Mouse (Mus musculus): Measurements from ENCODE around the gene Wdr86. TPM values are rescaled to one million over a fixed set of nuclear protein-coding genes. Genes with fewer than 3 reads are reported as not detected.
A peak's percentile ranks its signal among the peaks of the same experiment; 100 is the strongest.
"Not testable (repeated sequence)": the region's sequence is repeated elsewhere in the genome, so short reads cannot be mapped to it uniquely, and the experiment has no call there.

Gene Wdr86
- polyA plus RNA-seq (2017; shearing (Covaris generic)): under 1 TPM in 2 of 3 experiments, not detected in 1; 0.23 to 0.80 TPM

DNA sequence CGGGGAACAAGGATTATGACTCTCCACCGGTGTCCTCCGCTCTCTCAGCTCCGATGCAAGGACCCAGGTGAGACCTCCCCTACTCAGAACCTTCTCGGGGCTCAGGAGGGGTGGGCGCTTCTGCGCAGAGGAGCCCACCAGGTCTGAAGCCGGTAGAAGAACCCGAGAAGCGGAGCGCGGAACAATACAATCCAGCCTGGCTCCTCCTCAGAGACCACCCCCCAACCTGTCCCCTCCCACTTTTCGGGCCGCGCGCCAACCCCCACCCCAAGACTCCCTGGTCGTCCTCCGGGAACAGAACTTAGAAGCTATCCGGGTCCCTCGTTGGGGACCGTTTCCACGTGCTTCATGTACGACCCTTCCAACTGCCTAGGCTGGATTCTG lies at the start of gene Wdr86:
TSS of gene Wdr86 (minus strand) at position 240 of the 384 bp plus-strand sequence.
- no peak for ATAC-seq

DNA sequence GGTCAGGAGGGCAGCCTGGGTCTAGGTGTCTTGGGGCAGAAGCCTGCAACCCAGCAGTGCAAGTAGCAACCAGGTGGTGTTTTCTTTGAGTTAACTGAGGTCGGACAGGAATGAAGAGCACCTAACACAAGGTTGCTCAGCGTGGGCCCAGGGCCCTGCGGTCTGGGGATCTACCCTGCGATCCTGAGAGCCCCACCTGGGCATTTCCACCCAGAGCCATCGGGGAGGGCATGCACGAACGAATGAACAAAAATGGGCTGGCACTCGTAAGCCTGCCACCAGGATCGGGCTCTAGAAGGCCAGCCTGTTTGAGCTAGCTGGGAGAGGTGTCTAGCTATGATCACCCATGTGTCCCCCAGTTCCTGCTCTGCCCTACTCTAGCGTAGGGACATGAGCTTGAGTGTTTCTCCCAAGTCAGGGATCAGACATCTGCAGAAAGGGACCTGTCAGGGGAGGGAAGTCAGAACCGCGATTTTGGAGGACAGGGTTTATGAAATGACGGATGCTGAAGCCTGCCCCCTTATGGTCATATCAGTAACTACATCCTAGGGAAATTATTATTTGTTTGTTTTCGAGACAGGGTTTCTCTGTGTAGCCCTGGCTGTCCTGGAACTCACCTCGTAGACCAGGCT lies 49.5 kb upstream of the Wdr86 start:
- ATAC-seq: peak; percentile 61

DNA sequence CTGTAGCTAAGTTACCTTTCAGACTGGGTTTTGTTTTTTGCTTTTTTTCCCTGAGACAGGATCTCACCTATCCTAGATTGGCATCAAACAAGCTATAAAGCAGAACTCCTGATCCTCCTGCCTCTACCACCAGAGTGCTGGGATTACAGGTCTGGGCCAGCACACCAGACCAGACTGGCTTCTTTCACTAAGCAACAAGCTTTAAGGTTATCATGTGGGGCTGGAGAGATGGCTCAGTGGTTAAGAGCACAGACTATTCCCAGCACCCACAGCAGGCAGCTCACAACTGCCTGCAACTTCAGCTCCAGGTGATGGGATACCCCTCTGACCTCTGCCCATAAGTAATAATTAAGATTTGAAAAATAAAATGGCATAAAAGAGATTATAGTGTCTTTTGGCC lies 48.8 kb upstream of the Wdr86 start:
- no peak for ATAC-seq

DNA sequence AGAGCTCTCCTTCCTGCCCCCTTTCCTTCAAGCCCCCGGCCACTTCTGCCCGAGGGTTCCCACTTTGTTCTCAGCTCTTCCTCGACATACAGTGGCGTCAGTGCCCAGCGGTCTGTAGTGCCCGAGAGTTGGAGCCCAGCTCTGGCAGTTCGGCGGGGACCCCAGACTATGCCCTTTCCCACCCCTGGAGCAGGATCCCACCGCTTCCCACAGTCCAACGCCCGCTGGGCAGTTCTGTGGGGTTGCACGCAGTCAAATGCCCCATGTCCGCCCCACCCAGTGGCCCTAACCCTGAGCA lies 48.3 kb upstream of the Wdr86 start:
- ATAC-seq: no peak

DNA sequence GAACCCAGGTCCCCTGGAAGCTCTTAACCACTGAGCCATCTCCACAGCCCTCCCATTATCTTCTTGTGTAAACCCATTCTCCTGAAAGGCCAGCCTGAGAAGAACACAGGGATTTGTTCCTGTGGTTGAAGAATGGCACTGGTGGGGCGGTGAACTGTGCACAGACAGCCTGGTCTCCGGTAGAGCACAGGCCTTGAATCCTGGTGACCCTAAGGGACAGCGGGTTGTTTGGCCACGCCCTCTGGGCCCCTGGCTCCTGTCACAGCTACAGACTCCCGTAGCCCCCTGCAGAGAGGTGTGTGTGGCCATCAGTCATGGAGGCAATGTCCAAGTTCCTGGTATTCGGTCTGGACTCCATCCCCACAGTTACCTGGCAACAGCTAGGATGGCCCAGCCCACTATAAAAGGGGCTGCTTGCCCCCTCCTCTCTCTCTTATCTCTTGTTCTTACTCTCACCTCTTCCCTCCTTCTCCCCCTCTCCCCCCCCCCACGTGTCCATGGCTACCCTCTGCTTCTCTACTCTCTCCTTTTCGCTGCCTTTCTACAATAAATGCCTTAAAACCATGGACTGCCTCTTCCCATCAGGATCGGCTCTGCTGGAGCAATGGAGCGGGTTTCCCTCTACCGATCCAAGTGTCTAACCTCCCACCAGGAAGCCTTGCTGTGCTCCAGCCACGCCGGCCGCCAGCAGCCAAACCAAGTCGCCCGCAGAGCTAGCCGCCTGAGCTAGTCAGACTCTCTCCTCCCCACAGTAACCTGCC lies 47.7 kb upstream of the Wdr86 start:
- no peak for ATAC-seq

DNA sequence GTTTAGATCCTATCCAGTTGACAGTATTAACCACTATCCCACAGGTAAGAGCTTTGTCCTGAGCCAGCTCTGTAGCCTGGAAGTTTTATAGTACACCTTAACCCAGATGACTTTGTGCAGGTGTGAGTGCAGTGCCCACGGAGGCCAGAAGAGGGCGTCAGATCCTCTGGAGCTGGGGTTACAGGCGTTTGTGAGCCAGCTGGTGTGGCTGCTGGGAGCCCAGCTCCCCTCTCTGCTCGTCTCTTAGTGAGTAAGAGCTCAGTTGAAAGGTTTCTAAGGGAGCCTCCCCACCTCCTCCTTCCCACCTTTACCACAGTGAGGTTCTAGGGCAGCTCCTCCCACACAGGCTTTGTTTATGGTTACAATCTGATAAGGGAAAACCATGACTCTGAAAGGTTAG lies 46.2 kb upstream of the Wdr86 start:
- peak; percentile 89 for ATAC-seq

DNA sequence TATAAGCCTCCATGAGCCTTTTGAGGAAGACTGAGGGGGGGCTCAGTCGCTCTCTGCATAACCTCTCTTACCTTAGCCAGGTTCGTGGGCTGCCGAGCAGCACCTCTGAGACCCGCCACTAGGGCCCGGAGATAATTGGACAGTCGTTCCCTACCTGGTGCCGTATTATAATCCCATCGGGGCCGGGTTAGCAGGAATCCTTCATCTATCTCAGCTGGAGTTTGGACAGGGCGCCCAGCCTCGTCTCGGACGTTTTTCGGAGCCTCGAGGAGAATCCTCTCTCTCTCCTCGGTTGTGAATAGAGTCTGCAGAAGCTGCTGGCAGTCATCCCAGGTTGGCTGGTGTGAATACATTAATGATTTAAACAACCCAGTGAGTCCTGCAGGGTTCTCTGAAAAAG lies 44.0 kb upstream of the Wdr86 start:
- ATAC-seq: not testable (repeated sequence)

DNA sequence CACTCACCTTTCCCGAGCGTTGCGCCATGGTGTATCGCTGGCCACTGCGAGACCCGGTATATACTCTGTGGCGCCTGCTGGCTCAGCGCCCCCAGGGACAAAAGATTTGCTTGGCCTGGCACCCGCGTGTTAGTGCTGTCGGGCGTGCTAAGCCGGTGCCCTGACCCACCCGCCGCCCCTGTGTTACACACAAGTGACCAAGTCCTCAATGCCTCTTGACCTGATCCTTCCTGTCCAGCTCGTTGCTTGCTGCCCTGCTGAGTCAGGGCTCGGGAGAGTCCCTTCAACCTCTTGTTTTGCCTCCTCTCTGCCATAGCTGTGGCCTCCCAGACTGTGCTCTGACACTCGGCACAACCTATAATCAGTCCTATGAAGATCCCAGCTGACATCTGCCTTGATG lies 27.3 kb upstream of the Wdr86 start, which contains the start of gene Crygn:
TSS of gene Crygn (minus strand) at position 193 of the 400 bp plus-strand sequence.
- no peak for ATAC-seq

DNA sequence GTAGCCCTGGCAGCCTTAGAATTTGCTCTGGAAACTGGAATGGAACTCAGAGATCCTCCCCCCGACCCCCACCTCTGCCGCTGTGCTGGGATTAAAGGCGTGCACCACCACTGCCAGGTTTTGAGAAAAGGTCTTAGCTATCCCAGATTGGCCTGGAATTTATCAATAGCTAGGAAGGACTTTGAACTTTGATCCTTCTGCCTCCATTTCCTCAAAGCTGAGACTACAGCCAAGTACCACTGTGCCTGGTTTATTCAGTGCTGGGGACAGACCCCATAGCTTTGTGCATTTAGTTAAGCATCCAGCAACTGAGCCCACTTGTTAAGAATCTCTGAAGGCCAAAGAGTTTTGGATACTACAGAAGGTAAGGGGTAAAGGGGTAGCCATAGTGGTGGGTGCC lies 26.4 kb upstream of the Wdr86 start:
- ATAC-seq: no peak

DNA sequence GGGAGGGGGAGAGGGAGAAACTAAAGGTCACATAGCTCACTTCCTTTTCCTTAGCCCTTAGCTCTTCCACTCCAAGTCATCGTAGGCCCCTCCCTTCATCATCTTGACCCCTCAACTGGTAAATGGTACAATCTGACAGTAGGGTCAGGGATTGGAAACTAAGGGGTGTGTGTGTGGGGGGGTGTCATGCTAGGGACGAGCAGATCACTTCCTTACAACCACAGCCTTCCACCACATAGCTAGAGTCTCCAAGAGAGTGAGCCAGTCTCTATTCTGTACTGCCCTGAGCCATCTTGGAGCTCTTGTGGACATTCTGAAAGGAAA lies 21.6 kb upstream of the Wdr86 start:
- no peak for ATAC-seq

DNA sequence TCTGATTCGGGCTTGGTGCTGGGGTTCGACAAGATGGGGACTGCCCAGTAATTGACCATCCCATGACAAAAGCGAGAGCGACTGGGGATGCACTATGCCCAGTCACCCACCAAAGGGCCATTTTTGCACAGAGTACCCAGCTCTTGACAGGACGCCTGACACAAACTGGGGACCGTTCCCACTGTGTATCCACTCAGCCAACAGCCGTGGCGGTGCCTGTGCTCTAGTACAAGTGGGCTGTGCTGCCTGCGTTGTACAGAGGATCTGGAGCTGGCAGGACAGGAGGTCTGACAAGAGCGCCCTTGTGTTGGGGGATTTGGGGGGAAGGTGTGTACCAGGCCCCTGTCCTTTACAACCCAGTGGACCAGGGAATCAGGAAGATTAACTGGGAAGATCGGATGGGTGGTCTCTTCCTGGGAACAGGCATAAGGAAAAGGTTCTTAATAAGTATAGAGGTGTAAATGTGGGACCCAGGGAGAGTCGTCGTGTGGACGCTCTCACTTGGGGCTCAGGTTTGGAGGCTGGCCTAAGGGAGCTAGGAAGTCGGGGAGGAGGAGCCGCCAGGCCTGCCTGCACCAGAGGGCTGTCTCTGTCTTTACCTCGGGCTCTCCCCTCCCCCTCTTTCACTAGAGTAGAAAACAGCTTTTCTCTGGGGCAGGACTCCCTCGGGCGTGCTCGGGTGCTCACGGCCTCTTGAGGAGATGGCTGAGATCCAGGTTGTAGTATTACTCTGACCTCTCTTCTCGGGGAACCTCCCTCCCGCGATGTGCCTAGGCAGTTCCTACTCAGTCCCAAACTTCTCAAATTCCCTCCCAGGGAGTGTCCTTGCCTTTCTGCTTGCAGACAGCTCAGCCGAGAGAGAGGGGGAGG lies 21.0 kb upstream of the Wdr86 start:
- ATAC-seq: peak; percentile 77

DNA sequence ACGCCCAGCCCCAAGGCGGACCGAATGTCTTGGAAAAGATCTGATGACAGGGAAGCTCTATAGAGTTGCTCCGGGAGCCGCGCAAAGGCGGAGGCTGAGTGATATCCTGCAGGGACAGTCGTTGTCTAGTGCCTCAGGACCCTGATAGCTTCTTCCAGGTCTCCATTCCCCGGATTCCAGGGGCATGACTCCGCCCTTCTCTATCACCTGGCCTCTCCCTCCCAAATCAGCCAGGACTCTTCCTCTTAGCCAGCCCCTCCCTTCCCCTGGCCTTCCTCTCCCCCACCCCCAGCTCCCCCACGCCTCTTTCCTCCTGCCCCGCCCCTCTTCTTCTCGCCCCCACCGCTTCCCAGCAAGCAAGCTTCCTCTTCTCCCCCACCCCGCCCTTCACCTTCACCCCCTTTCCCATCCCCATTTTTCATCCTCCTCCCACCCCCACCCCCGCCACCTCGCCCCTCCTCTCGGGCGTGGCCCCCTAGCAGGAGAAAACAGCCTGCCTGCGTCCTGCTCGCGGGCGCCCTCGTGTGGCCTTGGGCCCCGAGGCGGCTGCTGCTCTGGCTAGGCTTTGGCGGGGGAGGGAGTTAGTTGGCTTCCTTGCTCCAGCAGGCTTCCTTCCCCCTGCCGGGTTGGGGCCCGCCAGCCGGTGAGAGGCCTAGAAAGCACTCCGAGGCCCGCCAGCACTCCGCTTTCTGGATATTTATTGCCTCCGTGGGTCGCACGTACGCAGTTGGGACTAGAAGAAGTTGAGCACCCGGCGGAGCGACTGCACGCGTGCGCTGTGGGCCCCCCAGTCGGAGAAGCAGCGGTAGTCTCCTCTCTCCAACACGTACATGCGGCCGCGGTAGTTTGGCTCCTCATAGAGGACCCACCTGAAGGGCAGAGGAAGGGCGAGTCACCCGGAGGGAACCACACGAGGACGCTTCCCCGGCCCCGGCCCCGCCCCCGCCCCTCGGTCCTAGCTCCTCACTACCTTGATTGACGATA lies 20.1 kb upstream of the Wdr86 start:
- ATAC-seq: peak; percentile 84

DNA sequence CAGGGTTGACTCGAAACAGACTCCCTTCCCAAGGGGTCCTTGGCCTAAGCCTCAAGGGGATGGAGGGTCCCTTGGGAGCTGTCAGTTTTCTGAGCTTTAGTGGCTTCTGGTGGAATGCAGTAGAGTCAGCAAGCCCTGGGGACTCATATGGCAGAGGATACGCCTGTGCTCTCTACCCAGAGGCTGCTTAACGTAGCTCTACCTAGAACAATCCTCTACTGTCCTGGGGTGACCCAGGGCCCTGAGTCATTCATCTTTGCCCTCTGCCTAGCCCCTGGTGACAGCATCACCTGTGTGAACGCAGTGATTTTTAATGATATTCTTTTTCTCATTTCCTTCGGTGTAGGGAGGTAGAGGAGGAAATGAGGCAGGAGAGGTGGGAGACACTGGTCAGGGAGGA lies 19.2 kb upstream of the Wdr86 start:
- no peak for ATAC-seq

DNA sequence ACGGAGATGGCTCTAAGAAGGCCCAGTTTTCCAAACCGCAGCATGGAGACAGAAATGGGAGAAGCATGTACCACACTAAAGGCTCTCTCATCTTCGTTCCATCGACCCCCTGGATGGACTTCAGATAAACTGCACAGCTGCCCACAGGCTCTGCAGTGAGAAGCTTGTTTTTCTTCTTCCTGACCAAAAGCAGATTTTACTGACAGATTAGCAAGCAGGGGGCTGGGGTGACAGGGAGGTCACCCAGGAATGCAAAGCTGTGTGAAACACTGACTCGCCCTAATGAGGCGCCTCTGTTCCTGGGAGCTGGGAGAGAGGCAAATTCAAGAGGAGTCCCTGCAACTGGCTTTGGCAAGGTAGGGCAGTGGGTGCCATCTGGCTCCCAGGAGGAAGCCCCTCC lies 17.0 kb upstream of the Wdr86 start:
- no peak for ATAC-seq

DNA sequence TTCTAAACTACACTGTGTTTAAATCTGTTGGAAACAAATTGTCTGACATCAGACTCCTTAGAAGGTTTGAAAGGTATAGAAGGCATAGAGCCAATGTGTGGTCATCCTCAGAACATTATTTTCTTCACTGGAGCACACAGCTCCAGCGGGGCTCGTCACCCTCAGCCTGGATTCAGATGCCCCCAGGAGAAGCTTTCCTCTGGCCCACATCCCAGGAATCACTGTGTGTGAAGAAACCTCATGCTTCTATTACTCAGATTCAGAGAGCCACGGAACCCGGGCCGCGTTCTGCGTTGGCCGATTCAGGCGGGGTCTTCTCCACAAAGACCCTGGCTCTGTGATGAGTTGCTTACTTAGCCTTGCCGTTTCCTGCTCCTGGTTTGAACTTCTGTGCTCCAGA lies 13.4 kb upstream of the Wdr86 start:
- no peak for ATAC-seq

DNA sequence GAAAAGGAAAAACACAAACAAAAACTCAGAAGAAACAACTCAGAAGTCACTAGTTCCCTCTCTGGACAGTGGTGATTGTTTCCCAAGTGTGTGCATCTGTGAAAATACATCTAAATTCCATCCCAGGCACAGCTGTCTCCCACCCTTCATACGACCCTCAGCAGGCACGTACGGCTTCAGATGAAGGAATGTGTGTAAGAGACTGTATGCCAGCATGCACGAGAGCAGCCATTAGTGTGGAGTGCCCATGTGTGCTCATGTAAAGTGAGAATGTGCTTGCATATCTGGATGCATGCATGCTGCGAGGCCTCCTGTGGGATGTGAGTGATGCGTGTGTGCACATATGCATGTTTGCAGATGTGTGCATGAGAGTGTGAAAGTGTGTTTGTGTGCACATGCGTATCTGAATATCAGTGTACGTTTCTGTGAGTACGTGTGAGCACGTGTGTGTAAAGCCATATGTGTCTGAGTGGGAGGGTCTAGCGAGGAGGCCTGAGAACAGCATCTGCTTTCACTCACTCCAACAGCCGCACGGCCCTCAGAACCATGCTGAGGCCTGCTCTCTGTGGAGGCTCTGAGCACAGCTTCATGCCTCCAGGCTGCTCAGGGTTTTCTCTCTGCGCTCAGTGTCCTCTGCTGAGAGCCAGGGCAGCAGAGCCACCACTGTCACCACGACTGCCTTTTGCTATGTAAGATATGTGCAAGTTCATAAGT lies 10.8 kb upstream of the Wdr86 start:
- ATAC-seq: no peak

DNA sequence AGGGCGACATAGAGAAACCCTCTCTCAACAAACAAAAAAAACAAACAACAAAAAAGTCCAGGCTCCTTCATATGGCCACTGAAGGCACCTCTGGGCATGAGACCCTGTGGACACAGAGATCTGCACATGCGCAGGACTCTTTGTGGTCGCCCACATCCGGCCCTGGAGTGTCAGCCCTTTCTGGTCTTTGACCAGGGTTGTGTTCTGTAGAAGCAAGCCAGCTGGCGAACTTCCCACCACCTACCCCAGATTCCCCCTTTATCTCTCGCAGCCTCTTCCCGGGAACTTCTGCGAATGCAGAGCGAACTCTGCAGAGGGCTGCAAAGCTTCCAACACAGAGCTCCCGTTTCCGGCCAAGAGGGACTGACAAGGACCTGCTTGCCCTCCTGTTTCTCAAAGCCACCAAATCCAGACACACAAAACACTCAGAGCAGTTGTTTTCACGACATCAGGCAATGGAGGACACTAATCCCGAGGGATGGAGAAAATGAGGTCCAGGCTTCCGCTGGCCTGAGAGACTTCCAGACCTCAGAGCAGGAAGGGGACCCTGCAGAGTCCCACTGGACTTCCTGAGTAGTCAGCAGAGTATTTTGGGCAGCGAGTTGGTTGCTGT lies 8.7 kb upstream of the Wdr86 start:
- ATAC-seq: no peak

DNA sequence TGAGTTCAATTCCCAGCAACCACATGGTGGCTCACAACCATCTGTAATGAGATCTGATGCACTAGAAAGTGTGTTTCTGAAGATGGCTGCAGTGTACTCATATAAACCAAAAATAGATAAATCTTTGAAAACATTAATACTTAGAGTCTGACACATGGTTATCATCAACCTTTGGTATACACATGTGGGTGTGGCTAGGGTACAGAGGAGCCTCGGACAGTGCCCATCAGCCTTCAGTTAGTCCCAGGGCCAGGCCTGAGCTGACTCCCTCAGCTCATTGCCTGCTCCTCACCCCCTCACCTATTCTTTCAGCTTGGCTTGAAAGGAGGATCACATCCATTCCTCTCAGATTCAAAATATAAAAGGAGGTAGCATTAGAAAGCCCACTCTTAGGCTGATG lies 8.0 kb upstream of the Wdr86 start:
- ATAC-seq: no peak

DNA sequence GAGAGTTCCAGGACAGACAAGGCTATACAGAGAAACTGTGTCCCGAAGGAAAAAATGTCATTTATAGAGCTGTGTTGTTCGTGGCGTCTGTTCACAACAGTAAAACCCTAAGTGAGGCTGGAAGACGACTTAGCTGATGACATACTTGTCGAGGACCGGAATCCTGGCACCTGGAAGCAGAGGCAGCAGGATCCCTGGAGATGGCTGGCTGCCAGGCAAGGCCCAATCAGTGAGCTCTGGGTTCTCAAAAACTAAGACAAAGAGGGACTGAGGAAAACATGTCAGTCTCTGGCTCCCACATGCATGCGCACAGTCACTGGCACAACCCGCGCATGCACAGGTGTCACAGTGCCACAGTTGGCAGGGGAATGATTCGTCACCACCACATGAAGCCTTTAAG lies 7.1 kb upstream of the Wdr86 start:
- ATAC-seq: no peak

DNA sequence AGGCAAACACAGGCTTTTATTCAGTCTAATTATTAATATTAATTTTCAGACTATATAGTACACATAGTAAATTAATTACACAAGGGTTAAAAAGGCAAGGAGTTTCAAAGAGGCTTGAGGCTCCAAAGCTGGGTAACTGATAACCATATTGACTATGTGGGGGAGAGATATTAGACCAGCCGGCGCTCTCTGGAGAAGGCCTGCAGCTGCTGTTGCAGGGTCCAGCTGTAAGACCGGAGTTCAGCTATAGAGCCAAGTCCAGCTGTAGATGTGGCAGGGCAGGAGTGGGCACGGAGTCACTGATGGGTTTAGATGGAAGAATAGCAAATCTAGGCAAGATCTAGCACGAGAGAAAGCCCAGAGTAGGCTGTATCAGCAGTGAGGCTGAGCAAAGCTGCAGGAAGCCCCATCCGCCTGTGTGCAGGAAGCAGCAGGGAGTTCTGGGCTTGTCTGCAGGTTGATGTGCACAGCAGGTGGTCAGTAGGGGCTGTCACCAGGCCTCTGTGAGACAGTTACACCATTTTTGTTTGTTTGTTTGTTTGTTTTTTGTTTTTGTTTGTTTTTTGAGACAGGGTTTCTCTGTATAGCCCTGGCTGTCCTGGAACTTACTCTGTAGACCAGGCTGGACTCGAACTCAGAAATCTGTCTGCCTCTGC lies 3.4 kb upstream of the Wdr86 start:
- no peak for ATAC-seq

DNA sequence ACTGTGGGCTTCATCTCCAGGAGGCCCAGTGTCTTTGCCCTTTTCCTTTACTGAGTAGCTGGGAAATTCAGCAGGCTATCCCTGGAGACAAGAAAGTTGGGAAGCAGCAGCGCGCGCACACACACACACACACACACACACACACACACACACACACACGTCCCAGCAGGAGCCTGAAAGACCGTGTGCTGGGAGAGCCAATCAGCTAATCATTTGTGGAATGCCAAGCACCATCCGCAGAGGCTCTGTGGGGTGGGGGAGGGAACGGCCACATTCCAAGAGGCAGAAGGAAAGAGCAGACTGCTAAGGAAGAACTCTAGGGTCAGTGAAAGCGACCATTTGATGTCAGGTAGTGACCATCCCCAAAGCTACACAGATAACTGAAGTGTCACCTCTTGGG lies 2.6 kb upstream of the Wdr86 start:
- no peak for ATAC-seq
